Mouse (Mus musculus): ENCODE measurements at regions not wholly inside any gene's neighbourhood (a gene's known extent, or its start where the extent isn't known, plus 50 kb on each side); places are given as distances from the start of the nearest gene placed in this dataset.

GRCm38 (mm10) chr13:30062285-30062684, 74.0 kb upstream of the Mboat1 start:
- TF ChIP-seq CTCF (IDR thresholded peaks at IDR 0.05; ENCODE audit: low read depth): no peak
- Histone ChIP-seq H3K27ac (no peak overlapping the region), H3K27me3 (ENCODE audit: insufficient read depth, low read length) (no peaks in the 10 kb centered on the region), H3K9me3 (replicated peaks; ENCODE audit: low read length) (no peaks in the 10 kb centered on the region), H3K4me1 (replicated peaks; ENCODE audit: insufficient read depth, low read length) (no peaks in the 10 kb centered on the region), H3K4me3 (replicated peaks; ENCODE audit: low read depth, low read length) (no peak overlapping the region), H3K36me3 (ENCODE audit: insufficient read depth, low read length) (no peaks in the 10 kb centered on the region), H3K4me2 (ENCODE audit: low read length) (no peak overlapping the region), H3K9ac (ENCODE audit: low read depth, low read length) (no peak overlapping the region)
- DNase-seq (ENCODE audit: low spot score): no peak
- no peak for ATAC-seq (replicated peaks; ENCODE audit: low FRiP score, low read depth)
- 53% methylated on average over 4 of the region's 4 CpGs for WGBS

- Histone ChIP-seq H3K27ac (no peak overlapping the region), H3K36me3 (ENCODE audit: insufficient read depth, low read length) (no peaks in the 10 kb centered on the region), H3K9me3 (replicated peaks; ENCODE audit: low read length) (no peaks in the 10 kb centered on the region), H3K4me1 (replicated peaks; ENCODE audit: insufficient read depth, low read length) (no peaks in the 10 kb centered on the region), H3K4me2 (ENCODE audit: low read length) (no peak overlapping the region), H3K9ac (ENCODE audit: low read depth, low read length) (no peak overlapping the region), H3K4me3 (replicated peaks; ENCODE audit: low read depth, low read length) (no peak overlapping the region), H3K27me3 (ENCODE audit: insufficient read depth, low read length) (no peaks in the 10 kb centered on the region)
- ATAC-seq (replicated peaks; ENCODE audit: low FRiP score, low read depth) (no peak), DNase-seq (ENCODE audit: low spot score) (no peak)
- no peak for TF ChIP-seq CTCF (IDR thresholded peaks at IDR 0.05; ENCODE audit: low read depth)
- WGBS: 66% methylated on average over 3 of the region's 3 CpGs
Observed at GRCm38 (mm10) chr13:30055141-30055645, 69.3 kb upstream of the E2f3 start.

- Histone ChIP-seq H3K4me2 (ENCODE audit: low read length) (no peak overlapping the region), H3K9me3 (replicated peaks; ENCODE audit: low read length) (no peaks in the 10 kb centered on the region), H3K36me3 (ENCODE audit: insufficient read depth, low read length) (no peaks in the 10 kb centered on the region), H3K27ac (no peak overlapping the region), H3K27me3 (ENCODE audit: insufficient read depth, low read length) (no peaks in the 10 kb centered on the region), H3K9ac (ENCODE audit: low read depth, low read length) (no peak overlapping the region), H3K4me1 (replicated peaks; ENCODE audit: insufficient read depth, low read length) (no peaks in the 10 kb centered on the region), H3K4me3 (replicated peaks; ENCODE audit: low read depth, low read length) (no peak overlapping the region)
- ATAC-seq (replicated peaks; ENCODE audit: low FRiP score, low read depth): no peak
- TF ChIP-seq CTCF (IDR thresholded peaks at IDR 0.05; ENCODE audit: low read depth): no peak
- DNase-seq (ENCODE audit: low spot score): peak; percentile 56
- WGBS: 41% methylated on average over 16 of the region's 16 CpGs
Observed at GRCm38 (mm10) chr13:30051891-30052550, 66.2 kb upstream of the E2f3 start.

- DNase-seq (ENCODE audit: low spot score) (peak; percentile 33), ATAC-seq (replicated peaks; ENCODE audit: low FRiP score, low read depth) (no peak)
- no peak for TF ChIP-seq CTCF (IDR thresholded peaks at IDR 0.05; ENCODE audit: low read depth)
- H3K9ac ChIP-seq (ENCODE audit: low read depth, low read length): no peak overlapping the region
- H3K4me3 ChIP-seq (replicated peaks; ENCODE audit: low read depth, low read length): no peak overlapping the region
- WGBS: 60% methylated on average over 9 of the region's 9 CpGs
- no peaks in the 10 kb centered on the region for H3K36me3 ChIP-seq (ENCODE audit: insufficient read depth, low read length)
- no peaks in the 10 kb centered on the region for H3K9me3 ChIP-seq (replicated peaks; ENCODE audit: low read length)
- no peak overlapping the region for H3K4me2 ChIP-seq (ENCODE audit: low read length)
- no peak overlapping the region for H3K27ac ChIP-seq
- no peaks in the 10 kb centered on the region for H3K27me3 ChIP-seq (ENCODE audit: insufficient read depth, low read length)
- no peaks in the 10 kb centered on the region for H3K4me1 ChIP-seq (replicated peaks; ENCODE audit: insufficient read depth, low read length)
Observed at GRCm38 (mm10) chr13:30050745-30051508, 65.1 kb upstream of the E2f3 start.

GRCm38 (mm10) chr13:30048260-30048859, 62.5 kb upstream of the E2f3 start:
- Histone ChIP-seq H3K9ac (ENCODE audit: low read depth, low read length) (no peak overlapping the region), H3K9me3 (replicated peaks; ENCODE audit: low read length) (no peaks in the 10 kb centered on the region), H3K4me3 (replicated peaks; ENCODE audit: low read depth, low read length) (no peak overlapping the region), H3K4me2 (ENCODE audit: low read length) (no peak overlapping the region), H3K4me1 (replicated peaks; ENCODE audit: insufficient read depth, low read length) (no peaks in the 10 kb centered on the region), H3K36me3 (ENCODE audit: insufficient read depth, low read length) (no peaks in the 10 kb centered on the region), H3K27ac (no peak overlapping the region), H3K27me3 (ENCODE audit: insufficient read depth, low read length) (no peaks in the 10 kb centered on the region)
- ATAC-seq (replicated peaks; ENCODE audit: low FRiP score, low read depth) (no peak), DNase-seq (ENCODE audit: low spot score) (no peak)
- no peak for TF ChIP-seq CTCF (IDR thresholded peaks at IDR 0.05; ENCODE audit: low read depth)
- WGBS: 64% methylated on average over 11 of the region's 11 CpGs

- Histone ChIP-seq H3K9ac (ENCODE audit: low read depth, low read length) (no peak overlapping the region), H3K9me3 (replicated peaks; ENCODE audit: low read length) (no peaks in the 10 kb centered on the region), H3K4me3 (replicated peaks; ENCODE audit: low read depth, low read length) (no peak overlapping the region), H3K4me2 (ENCODE audit: low read length) (no peak overlapping the region), H3K36me3 (ENCODE audit: insufficient read depth, low read length) (no peaks in the 10 kb centered on the region), H3K27me3 (ENCODE audit: insufficient read depth, low read length) (no peaks in the 10 kb centered on the region), H3K27ac (no peak overlapping the region), H3K4me1 (replicated peaks; ENCODE audit: insufficient read depth, low read length) (no peaks in the 10 kb centered on the region)
- DNase-seq (ENCODE audit: low spot score): no peak
- 92% methylated on average over 5 of the region's 5 CpGs for WGBS
- ATAC-seq (replicated peaks; ENCODE audit: low FRiP score, low read depth): no peak
- no peak for TF ChIP-seq CTCF (IDR thresholded peaks at IDR 0.05; ENCODE audit: low read depth)
Observed at GRCm38 (mm10) chr13:30046504-30047169, 60.8 kb upstream of the E2f3 start.
